Mouse (Mus musculus): ENCODE results near the gene Ddx39. TPM values are rescaled to one million over a fixed set of nuclear protein-coding genes. Genes with fewer than 3 reads are reported as not detected.

Gene Ddx39
- 132 and 134 TPM in 2 replicates for polyA plus RNA-seq (2015; fragmentation: Nextera tagmentation; extraction: Ambion mirVana)

GRCm38 (mm10) chr8:83715031-83715690 lies at the start of gene Ddx39:
Gene Ddx39 (plus strand): TSS chr8:83715177.
- ATAC-seq (ENCODE audit: insufficient number of reproducible peaks, low FRiP score, low TSS enrichment, low read depth): peak; percentile 100
- Histone ChIP-seq H3K9ac (peak within 1 kb of the TSS; percentile 50), H3K4me3 (replicated peaks) (peak within 1 kb of the TSS; percentile 61), H3K4me1 (peaks cover 15% of the 10 kb centered on the region), H3K27me3 (no peaks in the 10 kb centered on the region), H3K9me3 (replicated peaks) (no peaks in the 10 kb centered on the region), H3K4me2 (replicated peaks) (peak within 1 kb of the TSS; percentile 67), H3K27ac (replicated peaks) (peak within 1 kb of the TSS; percentile 90), H3K36me3 (peaks cover 9% of the 10 kb centered on the region)
- under 1% methylated on average over 63 of the region's 63 CpGs for WGBS

- Histone ChIP-seq H3K9me3 (replicated peaks) (no peaks in the 10 kb centered on the region), H3K4me2 (replicated peaks) (peak within 1 kb of the TSS; percentile 71; the same call in 1 of the 2 replicates), H3K4me3 (replicated peaks) (no peak within 1 kb of the TSS), H3K36me3 (peaks cover 19% of the 10 kb centered on the region), H3K27ac (replicated peaks) (peak within 1 kb of the TSS; percentile 83), H3K27me3 (no peaks in the 10 kb centered on the region), H3K4me1 (peaks cover 77% of the 10 kb centered on the region), H3K9ac (no peak within 1 kb of the TSS)
- 18% methylated on average over 14 of the region's 14 CpGs for WGBS
- ATAC-seq (ENCODE audit: insufficient number of reproducible peaks, low FRiP score, low TSS enrichment, low read depth): peak; percentile 31
Observed at GRCm38 (mm10) chr8:83665969-83666865, 48.8 kb upstream of the Ddx39 start, which contains the start of gene Ptger1. Gene Ptger1 (plus strand): TSS chr8:83666678.

GRCm38 (mm10) chr8:83666866-83667234 lies 48.1 kb upstream of the Ddx39 start:
- Histone ChIP-seq H3K4me3 (replicated peaks) (no peak overlapping the region), H3K9me3 (replicated peaks) (no peaks in the 10 kb centered on the region), H3K9ac (no peak overlapping the region), H3K27me3 (no peaks in the 10 kb centered on the region), H3K4me2 (replicated peaks) (peak overlapping the region; percentile 32; the same call in 1 of the 2 replicates), H3K4me1 (peaks cover 71% of the 10 kb centered on the region), H3K36me3 (peaks cover 26% of the 10 kb centered on the region), H3K27ac (replicated peaks) (peak overlapping the region; percentile 83)
- 86% methylated on average over 3 of the region's 3 CpGs for WGBS
- 0 out of 2 replicates have a peak, but pooled peaks have one; percentile 0 for ATAC-seq (ENCODE audit: insufficient number of reproducible peaks, low FRiP score, low TSS enrichment, low read depth)

GRCm38 (mm10) chr8:83667526-83667925 lies 47.5 kb upstream of the Ddx39 start:
- no peak for ATAC-seq (ENCODE audit: insufficient number of reproducible peaks, low FRiP score, low TSS enrichment, low read depth)
- 82% methylated on average over 10 of the region's 10 CpGs for WGBS
- no peaks in the 10 kb centered on the region for H3K9me3 ChIP-seq (replicated peaks)
- H3K4me2 ChIP-seq (replicated peaks): peak overlapping the region; percentile 71; the same call in 1 of the 2 replicates
- H3K27ac ChIP-seq (replicated peaks): 0 out of 2 replicates have a peak overlapping the region, but pooled peaks have one; percentile 83
- peaks cover 64% of the 10 kb centered on the region for H3K4me1 ChIP-seq
- no peak overlapping the region for H3K4me3 ChIP-seq (replicated peaks)
- no peak overlapping the region for H3K9ac ChIP-seq
- no peaks in the 10 kb centered on the region for H3K27me3 ChIP-seq
- H3K36me3 ChIP-seq: peaks cover 32% of the 10 kb centered on the region

GRCm38 (mm10) chr8:83668010-83668916 lies 46.7 kb upstream of the Ddx39 start:
- Histone ChIP-seq H3K4me2 (replicated peaks) (peak overlapping the region; percentile 71), H3K4me1 (peaks cover 57% of the 10 kb centered on the region), H3K36me3 (peaks cover 39% of the 10 kb centered on the region), H3K9ac (no peak overlapping the region; the same call in 1 of the 2 replicates), H3K27me3 (no peaks in the 10 kb centered on the region), H3K27ac (replicated peaks) (peak overlapping the region; percentile 31; the same call in 1 of the 2 replicates), H3K9me3 (replicated peaks) (no peaks in the 10 kb centered on the region), H3K4me3 (replicated peaks) (peak overlapping the region; percentile 41)
- ATAC-seq (ENCODE audit: insufficient number of reproducible peaks, low FRiP score, low TSS enrichment, low read depth): 0 out of 2 replicates have a peak, but pooled peaks have one; percentile 22
- WGBS: 23% methylated on average over 80 of the region's 80 CpGs

- Histone ChIP-seq H3K9me3 (replicated peaks) (no peaks in the 10 kb centered on the region), H3K4me1 (peaks cover 52% of the 10 kb centered on the region), H3K4me2 (replicated peaks) (peak overlapping the region; percentile 71; the same call in 1 of the 2 replicates), H3K27ac (replicated peaks) (no peak overlapping the region), H3K36me3 (peaks cover 38% of the 10 kb centered on the region), H3K9ac (no peak overlapping the region), H3K27me3 (no peaks in the 10 kb centered on the region), H3K4me3 (replicated peaks) (0 out of 2 replicates have a peak overlapping the region, but pooled peaks have one; percentile 41)
- no peak for ATAC-seq (ENCODE audit: insufficient number of reproducible peaks, low FRiP score, low TSS enrichment, low read depth)
- 81% methylated on average over 16 of the region's 16 CpGs for WGBS
Observed at GRCm38 (mm10) chr8:83669013-83669412, 46.0 kb upstream of the Ddx39 start.

- peaks cover 53% of the 10 kb centered on the region for H3K36me3 ChIP-seq
- H3K27ac ChIP-seq (replicated peaks): no peak overlapping the region
- no peak for ATAC-seq (ENCODE audit: insufficient number of reproducible peaks, low FRiP score, low TSS enrichment, low read depth)
- WGBS: 49% methylated on average over 5 of the region's 5 CpGs
- no peaks in the 10 kb centered on the region for H3K27me3 ChIP-seq
- no peak overlapping the region for H3K4me2 ChIP-seq (replicated peaks)
- no peaks in the 10 kb centered on the region for H3K9me3 ChIP-seq (replicated peaks)
- H3K9ac ChIP-seq: no peak overlapping the region
- H3K4me1 ChIP-seq: peaks cover 13% of the 10 kb centered on the region
- H3K4me3 ChIP-seq (replicated peaks): no peak overlapping the region
Observed at GRCm38 (mm10) chr8:83672936-83673335, 42.0 kb upstream of the Ddx39 start.

GRCm38 (mm10) chr8:83674497-83674896 lies 40.5 kb upstream of the Ddx39 start:
- no peaks in the 10 kb centered on the region for H3K27me3 ChIP-seq
- H3K27ac ChIP-seq (replicated peaks): no peak overlapping the region
- no peak overlapping the region for H3K4me2 ChIP-seq (replicated peaks)
- H3K9me3 ChIP-seq (replicated peaks): no peaks in the 10 kb centered on the region
- ATAC-seq (ENCODE audit: insufficient number of reproducible peaks, low FRiP score, low TSS enrichment, low read depth): no peak
- peaks cover 66% of the 10 kb centered on the region for H3K36me3 ChIP-seq
- no peak overlapping the region for H3K9ac ChIP-seq
- no peak overlapping the region for H3K4me3 ChIP-seq (replicated peaks)
- WGBS: 91% methylated on average over 5 of the region's 5 CpGs
- no peaks in the 10 kb centered on the region for H3K4me1 ChIP-seq

GRCm38 (mm10) chr8:83679866-83680265 lies 35.1 kb upstream of the Ddx39 start:
- no peaks in the 10 kb centered on the region for H3K9me3 ChIP-seq (replicated peaks)
- H3K4me3 ChIP-seq (replicated peaks): no peak overlapping the region
- H3K9ac ChIP-seq: no peak overlapping the region
- no peak for ATAC-seq (ENCODE audit: insufficient number of reproducible peaks, low FRiP score, low TSS enrichment, low read depth)
- H3K27ac ChIP-seq (replicated peaks): no peak overlapping the region
- no peak overlapping the region for H3K4me2 ChIP-seq (replicated peaks)
- peaks cover 54% of the 10 kb centered on the region for H3K36me3 ChIP-seq
- peaks cover 16% of the 10 kb centered on the region for H3K4me1 ChIP-seq
- H3K27me3 ChIP-seq: no peaks in the 10 kb centered on the region
- 80% methylated on average over 12 of the region's 12 CpGs for WGBS

- Histone ChIP-seq H3K9me3 (replicated peaks) (no peaks in the 10 kb centered on the region), H3K27ac (replicated peaks) (peak overlapping the region; percentile 85), H3K4me3 (replicated peaks) (no peak overlapping the region), H3K9ac (no peak overlapping the region), H3K36me3 (peaks cover 59% of the 10 kb centered on the region), H3K4me2 (replicated peaks) (no peak overlapping the region), H3K27me3 (no peaks in the 10 kb centered on the region), H3K4me1 (peaks cover 16% of the 10 kb centered on the region)
- WGBS: 45% methylated on average over 5 of the region's 5 CpGs
- ATAC-seq (ENCODE audit: insufficient number of reproducible peaks, low FRiP score, low TSS enrichment, low read depth): no peak
Observed at GRCm38 (mm10) chr8:83680603-83681002, 34.4 kb upstream of the Ddx39 start.
